Mouse (Mus musculus) adipocyte (in vitro differentiated cells): ENCODE data around the gene Sfrp5.

Source experiments
- DNase-seq: peaks from one replicate; pipeline ENCODE4 v3.0.0-alpha.2; 2016; ENCODE audit warnings: low spot score

The Sfrp5 gene

GRCm38 (mm10) chr19:42201696-42202381 lies at the start of gene Sfrp5:
TSS of gene Sfrp5 (minus strand) at chr19:42202252.
- no peak for DNase-seq

GRCm38 (mm10) chr19:42249976-42250914 lies 48.2 kb upstream of the Sfrp5 start:
- DNase-seq = no peak

DNA sequence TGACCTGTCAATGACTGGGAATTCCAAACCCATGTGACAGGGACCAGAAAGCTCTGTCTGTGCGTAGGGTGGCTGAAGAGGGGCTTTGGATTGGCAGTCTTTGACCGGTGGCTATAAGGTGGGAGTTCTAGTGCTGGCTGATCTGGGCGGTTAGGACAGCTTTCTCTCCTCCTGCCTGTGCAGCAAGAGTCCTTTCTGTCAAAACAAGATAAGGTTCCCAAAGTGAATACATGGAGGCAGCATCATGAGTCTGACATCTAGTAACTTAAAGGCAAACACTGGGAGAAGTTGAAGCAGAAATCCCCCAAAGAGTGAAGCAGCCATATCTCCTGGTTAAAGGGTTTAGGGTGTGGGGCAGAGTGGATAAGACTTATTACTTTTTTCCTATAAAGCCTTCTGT lies 45.5 kb upstream of the Sfrp5 start, which contains the start of gene Golga7b:
Gene Golga7b (plus strand): TSS at position 56 of the 400 bp plus-strand sequence.
- DNase-seq = no peak

- DNase-seq = no peak
Measured at GRCm38 (mm10) chr19:42246626-42247025, 44.6 kb upstream of the Sfrp5 start.

- DNase-seq = no peak
Measured at GRCm38 (mm10) chr19:42243401-42243800, 41.3 kb upstream of the Sfrp5 start.

- no peak for DNase-seq
Measured at GRCm38 (mm10) chr19:42240881-42241280, 38.8 kb upstream of the Sfrp5 start.

GRCm38 (mm10) chr19:42238341-42238715 lies 36.3 kb upstream of the Sfrp5 start:
- DNase-seq = no peak

DNA sequence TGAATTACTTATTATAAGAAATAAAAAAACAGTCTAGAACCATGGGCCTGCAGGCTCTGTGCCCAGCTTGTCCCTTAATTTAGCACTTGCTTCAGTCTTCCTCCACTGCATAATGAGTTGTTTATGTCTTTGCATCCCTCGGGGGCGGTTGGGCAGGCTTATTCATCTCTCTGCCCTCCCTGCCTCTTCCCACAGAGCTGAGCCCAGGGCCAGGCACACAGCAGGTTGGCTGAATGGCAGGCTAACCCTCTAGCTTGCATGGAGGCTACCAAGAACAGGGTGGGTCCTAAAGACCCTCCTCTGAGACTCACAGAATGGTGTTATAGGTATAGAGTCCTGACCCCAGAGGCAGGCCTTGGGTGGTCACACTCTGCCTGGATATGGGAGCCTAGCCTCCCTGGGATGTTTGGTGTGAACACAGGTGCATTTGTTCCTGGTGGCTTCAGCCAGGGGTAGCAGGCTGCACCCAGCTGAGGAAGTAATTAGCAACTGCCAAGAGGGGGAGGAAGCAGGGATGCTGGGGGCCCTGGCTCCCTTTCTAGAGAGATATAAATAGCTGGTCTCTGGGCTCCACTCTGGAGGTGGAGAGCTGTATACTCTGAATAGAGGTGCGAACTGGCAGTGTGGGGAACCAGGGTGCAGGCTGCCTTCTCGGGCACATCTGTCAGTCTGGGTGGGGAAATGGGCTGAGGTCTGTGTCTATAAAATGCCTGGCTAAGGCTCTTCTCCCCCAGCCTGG lies 35.7 kb upstream of the Sfrp5 start:
- DNase-seq = no peak

GRCm38 (mm10) chr19:42230986-42231385 lies 28.9 kb upstream of the Sfrp5 start:
- no peak for DNase-seq

GRCm38 (mm10) chr19:42230288-42230568 lies 28.2 kb upstream of the Sfrp5 start:
- DNase-seq = no peak

DNA sequence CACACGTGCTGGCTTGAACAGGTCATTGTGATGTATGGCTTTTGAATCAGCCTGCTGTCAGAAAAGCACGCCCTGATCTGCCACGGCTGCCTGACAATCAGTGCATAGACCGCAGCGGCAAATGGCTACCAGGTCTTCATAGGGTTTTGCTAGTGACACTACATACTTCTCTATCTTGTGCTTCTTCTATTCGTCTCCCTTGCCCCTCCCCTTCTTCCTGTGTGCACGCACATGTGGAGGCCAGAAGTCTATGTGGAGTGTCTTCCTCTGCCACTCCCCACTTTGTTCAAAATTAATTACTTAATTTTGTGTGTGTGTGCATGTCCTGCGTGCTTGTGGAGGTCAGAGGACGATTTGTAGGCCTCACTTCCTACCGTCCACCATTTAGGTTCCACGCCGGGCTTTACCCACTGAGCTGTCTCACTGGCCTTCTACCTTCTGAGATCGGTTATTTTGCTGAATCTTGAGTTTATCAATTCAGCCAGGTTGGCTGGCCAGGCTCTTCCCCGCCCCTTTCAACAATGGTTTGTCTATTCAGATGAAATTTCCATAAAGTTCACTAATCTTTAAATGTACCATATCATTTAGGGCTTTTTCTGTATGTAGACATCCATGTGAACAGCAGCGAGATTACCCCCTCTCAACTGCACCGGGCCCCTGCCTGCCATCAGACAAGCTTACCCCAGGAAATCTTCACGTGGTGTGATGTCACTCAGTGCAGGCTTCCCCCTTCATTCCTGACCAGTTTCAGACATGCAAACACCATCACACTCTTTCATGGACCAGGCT lies 27.6 kb upstream of the Sfrp5 start:
- DNase-seq = no peak

- DNase-seq = no peak
Measured at GRCm38 (mm10) chr19:42226451-42226850, 24.4 kb upstream of the Sfrp5 start.

DNA sequence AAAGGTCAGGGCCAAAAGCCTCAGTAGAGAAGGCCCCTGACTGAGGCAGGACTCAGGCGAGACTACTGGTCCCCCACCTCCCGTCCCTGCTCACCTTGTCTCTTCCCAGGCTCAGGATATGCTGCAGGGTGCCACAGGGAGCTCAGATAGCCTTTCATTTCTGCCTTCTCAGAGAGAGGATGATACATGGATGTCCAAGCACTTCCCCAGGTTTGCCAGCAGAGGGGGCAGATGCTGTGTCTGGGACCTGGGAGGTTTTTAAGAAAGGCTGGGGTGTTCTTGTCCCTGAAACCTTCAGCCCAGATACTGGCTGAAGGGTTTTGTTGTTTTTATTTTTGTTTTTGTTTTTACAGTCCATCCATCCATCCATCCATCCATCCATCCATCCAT lies 15.3 kb upstream of the Sfrp5 start:
- peak; percentile 59 for DNase-seq

- no peak for DNase-seq
Measured at GRCm38 (mm10) chr19:42216699-42217373, 14.8 kb upstream of the Sfrp5 start.

DNA sequence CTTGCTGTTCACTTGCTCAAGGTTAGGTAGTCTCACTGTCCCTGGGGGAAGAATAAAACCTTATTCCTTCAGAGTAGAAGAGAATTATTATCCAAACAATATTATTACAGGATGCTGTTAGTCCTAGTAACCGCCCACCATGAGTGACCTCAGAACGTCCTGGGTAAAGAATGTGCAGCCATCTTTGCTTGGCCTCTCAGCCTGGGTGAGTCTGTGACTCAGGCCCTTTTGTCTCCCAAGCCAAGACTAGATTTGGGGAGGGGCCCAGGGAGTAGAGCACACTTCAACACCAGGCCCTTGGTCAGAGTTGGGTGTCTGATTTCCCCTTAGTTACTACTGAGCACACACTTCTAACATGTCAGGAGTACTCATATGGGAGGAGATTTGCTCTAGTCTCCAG lies 12.5 kb upstream of the Sfrp5 start:
- no peak for DNase-seq

- DNase-seq = no peak
Measured at GRCm38 (mm10) chr19:42211936-42212335, 9.9 kb upstream of the Sfrp5 start.

GRCm38 (mm10) chr19:42209976-42210375 lies 7.9 kb upstream of the Sfrp5 start:
- DNase-seq = no peak

- peak; percentile 23 for DNase-seq
Measured at GRCm38 (mm10) chr19:42209485-42209884, 7.4 kb upstream of the Sfrp5 start.

- DNase-seq = no peak
Measured at GRCm38 (mm10) chr19:42205201-42205600, 3.1 kb upstream of the Sfrp5 start.

GRCm38 (mm10) chr19:42204306-42204705 lies 2.3 kb upstream of the Sfrp5 start:
- peak; percentile 46 for DNase-seq

DNA sequence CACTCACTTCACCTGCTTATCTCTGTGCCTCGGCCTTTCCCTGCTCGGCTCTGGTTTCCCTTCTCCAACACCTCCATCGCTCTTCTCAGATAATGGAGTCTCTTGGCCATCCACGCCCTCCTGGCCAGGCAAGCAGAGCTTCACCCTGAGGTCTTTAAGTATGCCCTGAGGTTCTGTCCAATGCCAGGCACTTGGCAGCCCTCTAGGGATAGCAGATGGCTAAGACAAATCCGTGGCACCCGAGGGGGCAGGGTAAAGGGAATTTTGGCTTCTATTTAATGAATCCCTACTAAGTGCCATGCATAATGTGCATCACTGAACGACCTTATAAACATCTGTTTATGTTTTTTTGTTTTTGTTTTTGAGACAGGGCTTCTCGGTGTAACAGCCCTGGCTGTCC lies 415 bp upstream of the Sfrp5 start:
- DNase-seq = no peak
